7 mouse cellular contexts compared by ENCODE assay signal in genomic region chr11:3202231-3202701, GRCm38 (mm10). TPM values are rescaled to one million over a fixed set of nuclear protein-coding genes. Genes with fewer than 3 reads are reported as not detected.
DNase-seq lines count a peak whose midpoint lies in the region; ATAC-seq lines count a peak whose summit lies in the region.

Gene Eif4enif1, plus strand, starts transcription at chr11:3202392.

- peak within 1 kb of the TSS; percentile 38 for H3K4me3 ChIP-seq in embryonic facial prominence, embryonic 11.5 days (ENCODE audit: low read depth, low read length)
- peak within 1 kb of the TSS; percentile 35 for H3K4me3 ChIP-seq in limb, embryonic 11.5 days (ENCODE audit: low read depth, low read length)
- H3K4me3 ChIP-seq in midbrain, embryonic 14.5 days (replicated peaks; ENCODE audit: low read depth, low read length), result peak within 1 kb of the TSS; percentile 36

- peak within 1 kb of the TSS; percentile 47 for H3K9ac ChIP-seq in embryonic facial prominence, embryonic 11.5 days (replicated peaks; ENCODE audit: low read length)
- H3K9ac ChIP-seq in limb, embryonic 11.5 days (ENCODE audit: low read length), result peak within 1 kb of the TSS; percentile 39
- peak within 1 kb of the TSS; percentile 30; the same call in 1 of the 2 replicates for H3K9ac ChIP-seq in midbrain, embryonic 14.5 days (replicated peaks; ENCODE audit: low read length)

- no peaks in the 10 kb centered on the region for H3K27me3 ChIP-seq in embryonic facial prominence, embryonic 11.5 days (ENCODE audit: control insufficient read depth, insufficient read depth, low read length)
- H3K27me3 ChIP-seq in limb, embryonic 11.5 days (ENCODE audit: control insufficient read depth, insufficient read depth, low read length), result no peaks in the 10 kb centered on the region
- no peaks in the 10 kb centered on the region for H3K27me3 ChIP-seq in midbrain, embryonic 14.5 days (ENCODE audit: control insufficient read depth, insufficient read depth, low read length)

- H3K4me2 ChIP-seq in embryonic facial prominence, embryonic 11.5 days (ENCODE audit: low read depth, low read length), result peak within 1 kb of the TSS; percentile 1
- H3K4me2 ChIP-seq in limb, embryonic 11.5 days (ENCODE audit: low read depth, severe bottlenecking), result peak within 1 kb of the TSS; percentile 8; the same call in 1 of the 2 replicates
- H3K4me2 ChIP-seq in midbrain, embryonic 14.5 days (ENCODE audit: low read length), result peak within 1 kb of the TSS; percentile 42

- WGBS in embryonic facial prominence, embryonic 11.5 days, result under 1% methylated on average over 45 of the region's 57 CpGs
- 1% methylated on average over 43 of the region's 57 CpGs for WGBS in limb, embryonic 11.5 days
- under 1% methylated on average over 50 of the region's 57 CpGs for WGBS in midbrain, embryonic 14.5 days

- no peaks in the 10 kb centered on the region for H3K4me1 ChIP-seq in embryonic facial prominence, embryonic 11.5 days (ENCODE audit: control insufficient read depth, insufficient read depth, low read length)
- no peaks in the 10 kb centered on the region for H3K4me1 ChIP-seq in limb, embryonic 11.5 days (ENCODE audit: control insufficient read depth, insufficient read depth, low read length)
- H3K4me1 ChIP-seq in midbrain, embryonic 14.5 days (ENCODE audit: control insufficient read depth, insufficient read depth, low read length), result no peaks in the 10 kb centered on the region

- H3K36me3 ChIP-seq in embryonic facial prominence, embryonic 11.5 days (replicated peaks; ENCODE audit: control insufficient read depth, insufficient read depth, low read depth, low read length), result peaks cover 4% of the 10 kb centered on the region; the same call in 1 of the 2 replicates
- H3K36me3 ChIP-seq in limb, embryonic 11.5 days (ENCODE audit: control insufficient read depth, insufficient read depth, low read length), result peaks cover 7% of the 10 kb centered on the region; the same call in 1 of the 2 replicates
- H3K36me3 ChIP-seq in midbrain, embryonic 14.5 days (ENCODE audit: control insufficient read depth, insufficient read depth, low read length), result peaks cover 22% of the 10 kb centered on the region

- peak; percentile 93 for DNase-seq in adrenal gland, postnatal 14 days
- peak; percentile 90 for DNase-seq in embryonic facial prominence, embryonic 11.5 days (ENCODE audit: low spot score)
- peak; percentile 99 for DNase-seq in heart, adult 11 months
- peak; percentile 97 for DNase-seq in kidney, adult 18-20 months
- peak; percentile 94 for DNase-seq in limb, embryonic 11.5 days (ENCODE audit: low spot score)
- peak; percentile 95 for DNase-seq in midbrain, embryonic 14.5 days
- DNase-seq in spleen, adult 18-20 months, result peak; percentile 79 to 89

- H3K27ac ChIP-seq in embryonic facial prominence, embryonic 11.5 days (replicated peaks; ENCODE audit: low read depth, low read length), result 0 out of 2 replicates have a peak within 1 kb of the TSS, but pooled peaks have one; percentile 0
- no peak within 1 kb of the TSS; the same call in 1 of the 2 replicates for H3K27ac ChIP-seq in limb, embryonic 11.5 days (replicated peaks; ENCODE audit: low read depth, low read length)
- peak within 1 kb of the TSS; percentile 65 for H3K27ac ChIP-seq in midbrain, embryonic 14.5 days (replicated peaks; ENCODE audit: low read depth, low read length)

- ATAC-seq in embryonic facial prominence, embryonic 11.5 days (replicated peaks; ENCODE audit: insufficient number of reproducible peaks, low FRiP score, low TSS enrichment, low read depth), result peak; percentile 61
- ATAC-seq in limb, embryonic 11.5 days (ENCODE audit: insufficient number of reproducible peaks, low FRiP score, low TSS enrichment, low read depth), result peak; percentile 48; the same call in 1 of the 2 replicates
- ATAC-seq in midbrain, embryonic 14.5 days (ENCODE audit: low FRiP score, low TSS enrichment), result peak; percentile 53; the same call in 1 of the 2 replicates

- no peaks in the 10 kb centered on the region for H3K9me3 ChIP-seq in embryonic facial prominence, embryonic 11.5 days (replicated peaks; ENCODE audit: control insufficient read depth, low read length)
- H3K9me3 ChIP-seq in limb, embryonic 11.5 days (ENCODE audit: control insufficient read depth, low read length), result no peaks in the 10 kb centered on the region
- H3K9me3 ChIP-seq in midbrain, embryonic 14.5 days (ENCODE audit: control insufficient read depth, low read length), result no peaks in the 10 kb centered on the region

RNA-seq across cellular contexts. Expression of gene Eif4enif1, which starts in this region (rescaled TPM):
- 57.0 and 61.1 TPM in 2 replicates for total RNA-seq in adrenal gland, postnatal 14 days (2021)
- polyA plus RNA-seq in embryonic facial prominence, embryonic 11.5 days (2014; fragmentation: Nextera tagmentation; extraction: Ambion mirVana), result 61.0 and 61.8 TPM in 2 replicates
- polyA plus RNA-seq in limb, embryonic 11.5 days (2014; fragmentation: Nextera tagmentation; extraction: Ambion mirVana), result 74.7 and 87.8 TPM in 2 replicates
- polyA plus RNA-seq in midbrain, embryonic 14.5 days (2014; fragmentation: Nextera tagmentation; extraction: Ambion mirVana), result 44.6 and 55.3 TPM in 2 replicates
